Mouse (Mus musculus): ENCODE data around the gene Nlrp5. TPM values are rescaled to one million over a fixed set of nuclear protein-coding genes. Genes with fewer than 3 reads are reported as not detected.
"Not testable (repeated sequence)": the region's sequence is repeated elsewhere in the genome, so short reads cannot be mapped to it uniquely, and the experiment has no call there.

Nlrp5 gene
- polyA plus RNA-seq (2012; ENCODE audit: insufficient read depth, insufficient read length, low replicate concordance, missing spikeins) = not detected in 2 replicates

DNA sequence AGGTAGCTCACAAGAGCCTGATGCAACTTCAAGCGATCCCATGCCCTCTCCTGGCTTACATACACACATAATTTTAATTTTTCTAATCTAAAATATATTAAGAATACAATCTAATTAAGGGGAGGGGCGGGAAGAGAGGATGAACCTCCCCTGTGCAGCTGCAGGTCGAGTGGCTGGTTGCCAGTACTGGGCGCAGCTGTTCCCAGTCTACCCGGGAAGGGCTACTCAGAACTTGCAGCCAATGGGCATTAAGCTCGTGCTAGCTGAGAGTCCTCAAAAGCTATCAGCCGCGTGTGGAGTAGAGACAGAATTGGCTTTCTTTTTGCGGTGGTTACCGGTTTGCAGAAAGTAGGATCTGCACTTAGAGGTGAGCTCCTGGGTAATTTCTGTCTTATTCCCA is at the start of gene Nlrp5:
TSS of gene Nlrp5 (plus strand) at position 301 of the 400 bp plus-strand sequence.
- H3K4me3 ChIP-seq (ENCODE audit: insufficient read depth, low read depth, low read length) = no peak within 1 kb of the TSS
- H3K4me1 ChIP-seq (ENCODE audit: control insufficient read depth, insufficient read depth, low read length) = no peaks in the 10 kb centered on the region
- TF ChIP-seq CTCF (IDR thresholded peaks at IDR 0.05; ENCODE audit: insufficient read depth, low read depth, low read length) (no peak), POLR2A (IDR thresholded peaks at IDR 0.05; ENCODE audit: insufficient read depth, low read depth, low read length) (no peak)
- H3K27ac ChIP-seq (ENCODE audit: insufficient read depth, low read depth, low read length) = no peak within 1 kb of the TSS
- 70% methylated on average over 10 of the region's 10 CpGs for WGBS

DNA sequence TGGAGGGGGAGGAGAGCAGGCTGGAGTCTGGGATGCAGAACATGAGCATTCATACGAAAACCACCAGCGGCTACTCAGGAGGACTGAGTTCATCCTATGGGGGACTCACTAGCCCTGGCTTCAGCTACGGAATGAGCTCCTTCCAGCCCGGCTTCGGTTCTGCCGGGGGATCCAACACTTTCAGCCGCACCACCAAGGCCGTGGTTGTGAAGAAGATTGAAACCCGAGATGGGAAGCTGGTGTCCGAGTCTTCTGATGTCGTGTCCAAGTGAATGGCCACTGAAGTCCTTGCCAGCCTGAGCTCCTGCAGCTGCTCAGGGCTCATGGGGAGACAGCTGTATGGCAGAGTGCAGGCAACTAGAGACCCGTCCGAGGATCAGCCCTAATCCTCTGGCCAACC is 27.4 kb upstream of the Nlrp5 start:
- H3K4me1 ChIP-seq (ENCODE audit: control insufficient read depth, insufficient read depth, low read length); H3K4me3 ChIP-seq (ENCODE audit: insufficient read depth, low read depth, low read length); H3K27ac ChIP-seq (ENCODE audit: insufficient read depth, low read depth, low read length): not testable (repeated sequence)
- 94% methylated on average over 13 of the region's 13 CpGs for WGBS

DNA sequence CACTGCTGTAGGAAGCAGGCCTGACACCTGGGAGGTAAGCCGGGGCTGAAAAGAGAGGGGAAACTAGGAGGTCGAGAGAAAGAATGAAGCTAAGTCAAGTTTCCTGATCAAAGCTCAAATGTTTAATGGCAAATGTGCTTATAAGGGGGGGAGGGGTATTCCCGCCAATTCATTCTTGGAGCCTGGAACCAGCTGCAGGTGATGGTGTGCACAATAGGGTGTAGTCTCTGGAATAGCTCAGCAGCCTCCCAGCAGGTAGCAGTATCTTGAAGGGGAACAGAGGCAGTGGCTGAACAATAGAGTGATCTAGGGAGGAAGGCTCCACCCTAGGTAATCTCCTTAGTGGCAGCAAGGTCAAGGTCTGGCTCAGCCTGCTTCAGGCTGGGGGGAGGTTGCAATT is 84.5 kb downstream of the Nlrp5 start:
- H3K27ac ChIP-seq (ENCODE audit: insufficient read depth, low read depth, low read length); H3K4me3 ChIP-seq (ENCODE audit: insufficient read depth, low read depth, low read length); H3K4me1 ChIP-seq (ENCODE audit: control insufficient read depth, insufficient read depth, low read length): not testable (repeated sequence)
- WGBS = 71% methylated on average over 3 of the region's 3 CpGs

DNA sequence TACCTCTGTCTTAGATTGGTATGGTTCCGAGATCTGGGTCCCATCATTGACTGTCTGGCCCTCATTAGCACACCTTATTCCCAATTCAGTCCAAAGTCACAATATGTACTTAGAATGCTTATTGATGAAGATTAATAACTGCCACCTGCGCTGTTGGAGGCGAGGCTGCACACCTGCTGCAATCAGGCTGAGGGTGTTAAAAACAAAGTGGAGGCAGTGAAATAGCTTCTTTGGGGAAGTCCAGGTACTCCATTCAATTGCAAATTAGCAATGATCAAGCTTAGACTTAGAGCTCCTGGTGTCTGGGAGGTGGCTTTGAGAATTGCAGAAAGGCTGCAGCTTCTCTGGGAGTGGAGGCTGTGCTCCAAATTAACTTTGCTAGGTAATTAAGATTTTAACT is 85.1 kb downstream of the Nlrp5 start:
- not testable (repeated sequence) for H3K4me1 ChIP-seq (ENCODE audit: control insufficient read depth, insufficient read depth, low read length); H3K27ac ChIP-seq (ENCODE audit: insufficient read depth, low read depth, low read length); H3K4me3 ChIP-seq (ENCODE audit: insufficient read depth, low read depth, low read length)
- WGBS = 68% methylated on average over 3 of the region's 3 CpGs

DNA sequence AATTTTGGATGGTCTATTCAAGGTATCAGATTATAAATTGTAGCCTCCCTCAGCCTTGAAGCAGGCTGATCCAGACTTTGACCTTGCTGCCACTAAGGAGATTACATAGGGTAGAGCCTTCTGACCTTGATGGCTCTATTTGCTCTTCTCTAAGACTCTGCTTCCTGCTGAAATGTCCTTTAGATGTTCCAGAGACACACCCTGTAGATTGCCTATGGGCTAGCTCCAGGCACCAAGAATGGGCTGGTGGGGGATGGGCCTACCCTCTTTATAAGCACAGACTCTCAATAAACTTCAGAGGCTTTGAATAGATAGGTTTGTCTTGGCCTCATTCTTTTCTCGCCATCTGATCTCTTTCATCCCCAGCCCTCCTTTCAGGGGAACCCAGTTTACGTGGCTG is 87.2 kb downstream of the Nlrp5 start:
- not testable (repeated sequence) for H3K4me1 ChIP-seq (ENCODE audit: control insufficient read depth, insufficient read depth, low read length); H3K4me3 ChIP-seq (ENCODE audit: insufficient read depth, low read depth, low read length); H3K27ac ChIP-seq (ENCODE audit: insufficient read depth, low read depth, low read length)
- 63% methylated on average over 2 of the region's 2 CpGs for WGBS

Other genes starting within 250 kb of the Nlrp5 start
- gene Gm10662, start 241.4 kb upstream of the Nlrp5 start, polyA plus RNA-seq (2012; ENCODE audit: insufficient read depth, insufficient read length, low replicate concordance, missing spikeins) = not detected in 2 replicates
- not detected in 2 replicates for gene Vmn1r165, start 168.6 kb upstream of the Nlrp5 start, polyA plus RNA-seq (2012; ENCODE audit: insufficient read depth, insufficient read length, low replicate concordance, missing spikeins)
- gene Vmn1r166, start 134.2 kb upstream of the Nlrp5 start, polyA plus RNA-seq (2012; ENCODE audit: insufficient read depth, insufficient read length, low replicate concordance, missing spikeins) = not detected in 2 replicates
- gene Gm6902, start 107.0 kb upstream of the Nlrp5 start, polyA plus RNA-seq (2012; ENCODE audit: insufficient read depth, insufficient read length, low replicate concordance, missing spikeins) = not detected in 2 replicates
- not detected in 2 replicates for gene Nlrp4e, start 84.7 kb upstream of the Nlrp5 start, polyA plus RNA-seq (2012; ENCODE audit: insufficient read depth, insufficient read length, low replicate concordance, missing spikeins)
- gene Vmn1r167, start 121.3 kb downstream of the Nlrp5 start, polyA plus RNA-seq (2012; ENCODE audit: insufficient read depth, insufficient read length, low replicate concordance, missing spikeins) = not detected in 2 replicates
- gene Vmn1r168, start 153.8 kb downstream of the Nlrp5 start, polyA plus RNA-seq (2012; ENCODE audit: insufficient read depth, insufficient read length, low replicate concordance, missing spikeins) = not detected in 2 replicates
- gene Vmn1r169, start 189.6 kb downstream of the Nlrp5 start, polyA plus RNA-seq (2012; ENCODE audit: insufficient read depth, insufficient read length, low replicate concordance, missing spikeins) = not detected in 2 replicates
- gene Vmn1r170, start 220.3 kb downstream of the Nlrp5 start, polyA plus RNA-seq (2012; ENCODE audit: insufficient read depth, insufficient read length, low replicate concordance, missing spikeins) = not detected in 2 replicates
- not detected in 2 replicates for gene Vmn1r171, start 244.8 kb downstream of the Nlrp5 start, polyA plus RNA-seq (2012; ENCODE audit: insufficient read depth, insufficient read length, low replicate concordance, missing spikeins)